Mouse (Mus musculus) spleen, postnatal 10 days (tissue): ENCODE measurements around the gene Xrcc5.

Source experiments
- DNase-seq, 2 experiments: peaks; one replicate each; pipeline ENCODE4 v3.0.0; 2021 to 2022; ENCODE audit warnings: low spot score in 2 of 2

Gene Xrcc5

DNA sequence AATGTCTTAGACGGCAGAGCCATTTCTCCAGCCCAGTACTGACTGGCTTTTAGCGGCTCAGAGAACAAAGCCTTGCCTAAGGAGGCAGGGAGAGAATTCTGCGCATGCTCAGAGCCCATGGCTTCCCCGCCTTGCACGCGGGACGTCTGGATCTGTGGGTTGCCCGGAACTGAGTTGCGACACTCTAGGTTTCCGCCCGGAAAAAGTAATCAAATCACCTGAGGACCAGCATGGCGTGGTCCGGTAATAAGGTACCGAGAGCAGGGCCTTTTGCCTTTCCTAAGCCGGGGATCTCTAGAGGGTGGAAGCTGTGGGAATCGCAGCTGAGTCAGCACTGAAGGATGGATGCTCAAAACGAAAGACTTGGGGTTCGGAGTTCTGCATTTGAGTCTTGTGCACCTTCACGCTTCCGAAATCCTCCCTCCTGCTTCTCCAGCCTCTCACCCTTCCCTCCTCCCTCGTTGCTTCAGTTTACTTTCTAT, at the start of gene Xrcc5:
Xrcc5 (plus strand) TSS at position 105 of the 482 bp plus-strand sequence.
- DNase-seq, result peak; percentile 77 to 89

DNA sequence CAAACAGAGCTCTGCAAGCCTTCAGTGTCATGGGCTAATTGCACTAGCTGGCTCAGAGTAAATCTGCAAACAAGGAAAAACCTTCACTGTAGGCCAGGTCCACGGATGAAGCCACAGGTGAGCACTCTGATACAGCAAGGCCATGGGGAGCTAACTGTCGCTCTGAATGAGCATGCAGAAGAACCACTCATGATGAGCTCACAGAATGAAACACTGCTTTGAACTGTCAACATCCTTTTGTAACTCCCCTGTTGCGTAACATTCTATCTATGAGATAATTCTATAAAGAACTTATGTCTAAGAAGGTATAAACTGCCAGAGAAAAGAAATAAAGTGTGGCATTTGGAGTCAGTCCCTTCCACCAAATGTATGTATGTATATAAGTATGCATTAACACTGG, 44.1 kb upstream of the Xrcc5 start:
- no peak for DNase-seq

DNA sequence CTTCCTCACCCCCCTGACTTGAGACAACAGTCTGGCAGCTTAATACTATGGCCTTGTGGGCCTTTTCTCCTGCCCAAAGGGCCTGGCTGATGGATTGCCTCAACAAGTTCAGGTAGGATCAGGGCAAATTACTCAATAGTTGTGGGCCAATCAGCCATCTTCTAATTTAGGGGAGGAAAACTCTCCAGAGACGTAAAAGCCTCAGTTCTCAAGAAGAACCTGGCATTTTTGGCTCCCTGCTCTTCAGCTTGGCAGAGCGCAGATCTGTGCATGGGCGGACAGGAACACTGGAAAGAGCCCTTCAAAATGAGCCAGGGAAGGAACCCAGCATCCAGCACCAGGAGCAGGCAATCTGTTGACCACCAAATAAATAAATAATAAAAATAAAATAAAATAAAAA, 29.1 kb upstream of the Xrcc5 start:
- DNase-seq, result no peak

DNA sequence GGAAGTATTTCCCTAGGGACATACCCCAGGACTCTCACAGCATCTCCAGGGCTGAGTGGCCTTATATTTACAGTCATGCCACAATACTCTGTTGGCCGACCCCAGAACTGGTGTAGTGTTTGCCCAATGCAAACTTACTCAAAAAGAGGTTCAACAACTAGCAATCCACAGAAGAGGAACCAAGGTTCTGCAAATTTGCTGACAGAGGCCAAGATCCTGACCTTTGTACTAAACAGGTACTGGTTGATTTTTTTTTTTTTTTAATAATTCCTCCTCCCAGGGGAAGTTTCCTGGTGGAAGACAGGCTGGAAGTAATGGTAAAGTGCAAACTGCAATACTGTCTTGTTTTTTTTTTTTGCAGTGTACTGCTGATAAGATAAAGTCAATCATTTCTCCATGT, 24.6 kb upstream of the Xrcc5 start:
- DNase-seq, result no peak

DNA sequence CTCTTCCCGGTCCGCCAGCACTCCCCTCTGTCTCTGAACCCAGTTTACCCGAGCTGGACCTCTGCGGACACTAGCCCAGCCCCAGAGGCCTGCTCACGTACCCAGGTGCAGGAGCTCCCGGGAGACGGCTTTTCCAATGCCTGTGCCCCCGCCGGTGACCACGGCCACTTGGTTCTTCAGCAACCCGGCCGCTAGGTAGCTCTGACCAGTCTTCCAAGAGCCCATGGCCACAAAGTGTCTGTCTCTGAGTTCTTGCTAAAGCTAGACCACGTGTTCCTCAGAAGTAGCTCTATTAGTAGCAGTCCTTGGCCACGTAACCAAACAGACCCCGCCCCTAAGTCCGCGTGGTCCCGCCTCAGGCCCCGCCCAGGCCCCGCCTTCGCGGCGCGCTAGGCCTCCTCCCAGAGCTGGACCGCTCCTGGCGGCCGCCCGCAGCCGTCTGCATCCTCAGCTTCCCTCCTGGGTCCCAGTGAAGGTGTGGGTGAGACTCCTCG, 23.2 kb upstream of the Xrcc5 start, which contains the start of the genes Pecr and Tmem169:
Pecr (minus strand) TSS at position 323 of the 494 bp plus-strand sequence.
Tmem169 (plus strand) TSS at position 378 of the 494 bp plus-strand sequence.
- DNase-seq, result peak; percentile 79 to 91

DNA sequence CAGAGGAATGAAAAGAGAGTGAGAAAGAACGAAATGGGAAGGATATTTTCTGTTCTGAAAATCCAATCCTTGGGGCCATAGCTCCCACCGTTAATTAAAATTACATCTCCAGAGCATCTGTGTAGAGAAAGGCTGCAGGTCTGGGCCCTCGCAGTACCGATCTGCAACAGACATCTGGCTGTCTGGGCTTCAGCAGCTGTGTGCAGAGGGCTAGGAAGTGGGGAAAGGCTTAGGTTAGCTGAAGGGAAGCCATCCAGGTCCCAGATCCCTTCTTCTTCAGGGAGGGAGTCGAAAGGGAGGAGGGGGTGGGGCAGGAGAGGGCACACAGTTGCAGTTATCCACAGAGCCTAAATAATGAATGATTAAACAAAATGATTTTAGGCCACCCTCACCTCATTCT, 22.7 kb upstream of the Xrcc5 start:
- DNase-seq, result no peak

DNA sequence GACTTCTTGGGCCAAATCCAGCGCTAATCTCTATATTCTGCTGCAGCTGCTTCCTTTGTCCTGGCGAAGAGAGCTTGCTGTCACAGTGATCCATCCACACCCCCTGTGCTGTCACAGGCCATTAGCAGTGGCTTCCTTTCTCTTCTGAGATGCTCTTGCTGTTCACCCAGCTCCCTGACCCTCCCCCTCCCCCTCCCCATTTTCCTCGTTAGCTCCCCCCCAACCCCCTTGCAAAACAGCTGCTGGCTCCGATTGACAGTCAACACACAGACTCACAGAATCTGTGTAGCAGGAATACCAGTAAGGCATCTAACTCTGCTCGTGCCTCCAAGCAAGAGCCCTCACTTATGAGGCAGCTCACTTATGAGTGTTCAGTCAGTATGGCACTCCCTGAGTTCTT, 20.3 kb upstream of the Xrcc5 start:
- DNase-seq, result no peak

DNA sequence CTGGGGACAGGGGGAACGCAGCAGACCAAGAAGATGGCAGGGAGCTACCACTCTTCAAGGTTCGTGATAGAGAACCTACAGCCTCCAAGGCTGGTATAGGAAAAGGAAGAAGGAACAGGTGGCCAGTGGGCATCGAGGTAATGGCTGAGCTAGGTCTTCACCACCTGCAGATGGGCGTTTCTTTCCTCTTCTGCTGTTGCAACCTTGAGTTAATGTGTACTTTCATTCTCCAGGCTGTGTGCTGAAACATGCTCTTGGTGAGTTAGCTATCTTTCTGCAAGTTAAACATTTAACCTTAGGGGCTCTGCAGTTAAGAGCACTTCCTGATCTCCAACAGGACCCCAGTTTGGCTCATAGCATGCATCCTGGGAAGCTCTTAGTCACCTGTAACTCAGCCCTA, 19.3 kb upstream of the Xrcc5 start:
- no peak for DNase-seq

DNA sequence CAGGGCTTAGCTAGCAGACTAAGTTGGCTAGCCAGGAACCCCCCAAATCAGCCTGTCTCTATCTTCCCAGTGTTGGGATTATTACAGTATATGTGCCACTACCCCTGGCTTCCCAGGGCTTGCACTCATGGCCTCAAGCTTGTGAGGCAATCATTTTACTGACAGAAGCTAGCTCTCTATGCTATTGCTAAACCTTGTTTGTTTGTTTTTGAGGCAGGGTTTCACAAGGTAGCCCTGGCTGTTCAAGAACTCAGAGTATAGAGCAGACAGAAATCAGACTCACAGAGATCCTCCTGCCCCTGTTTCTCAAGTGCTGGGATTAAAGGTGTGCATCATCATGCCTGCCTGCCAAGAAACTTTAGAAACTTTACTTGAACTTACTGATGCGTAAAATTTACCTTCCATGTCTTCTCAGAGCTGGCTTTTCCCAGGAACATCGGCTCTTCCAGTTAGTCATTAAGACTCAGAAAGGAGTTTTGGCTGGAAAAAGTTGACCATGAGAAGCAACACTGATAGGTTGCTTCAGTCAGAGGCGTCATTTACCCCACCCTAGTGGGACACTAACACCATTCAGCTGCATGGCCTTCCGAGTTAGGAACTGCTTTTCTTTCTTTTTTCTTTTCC, 18.6 kb upstream of the Xrcc5 start:
- DNase-seq, result no peak

DNA sequence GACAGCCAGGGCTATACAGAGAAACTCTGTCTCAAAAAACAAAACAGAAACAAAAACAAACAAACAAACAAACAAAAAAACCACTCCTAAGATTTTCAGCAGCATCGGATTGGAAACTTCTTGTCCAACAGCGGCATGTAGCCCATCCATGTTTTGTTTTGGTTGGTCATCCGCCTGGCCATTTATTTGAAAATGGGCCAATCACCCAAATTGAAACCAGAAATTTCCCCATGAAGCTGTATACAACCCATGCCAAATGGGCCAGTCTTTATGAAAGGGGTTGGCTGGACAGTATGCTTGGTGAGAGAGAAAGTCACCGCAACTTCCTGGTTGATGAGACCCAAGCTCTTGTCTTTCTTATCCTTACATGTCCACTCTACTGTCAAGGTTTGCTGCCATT, 16.3 kb upstream of the Xrcc5 start:
- DNase-seq, result no peak

DNA sequence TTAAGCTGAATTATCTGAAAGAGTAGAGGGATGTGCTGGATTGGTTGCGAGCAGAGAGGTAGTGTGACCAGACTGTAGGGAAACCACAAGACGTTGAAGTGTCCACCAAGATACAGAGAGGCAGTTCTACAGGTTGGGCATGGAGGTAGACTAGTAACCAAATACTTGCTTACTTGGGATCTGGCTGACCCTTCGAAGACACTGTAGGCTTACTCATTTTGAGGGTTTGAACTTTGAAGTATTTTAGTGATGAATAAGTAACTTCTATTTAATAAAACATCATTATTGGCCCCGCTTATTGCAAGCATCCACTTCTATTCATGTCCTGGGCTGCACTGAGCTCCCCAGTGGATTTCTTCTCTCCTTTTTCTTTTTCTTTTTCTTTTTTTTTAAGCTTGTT, 15.8 kb upstream of the Xrcc5 start:
- DNase-seq, result no peak

DNA sequence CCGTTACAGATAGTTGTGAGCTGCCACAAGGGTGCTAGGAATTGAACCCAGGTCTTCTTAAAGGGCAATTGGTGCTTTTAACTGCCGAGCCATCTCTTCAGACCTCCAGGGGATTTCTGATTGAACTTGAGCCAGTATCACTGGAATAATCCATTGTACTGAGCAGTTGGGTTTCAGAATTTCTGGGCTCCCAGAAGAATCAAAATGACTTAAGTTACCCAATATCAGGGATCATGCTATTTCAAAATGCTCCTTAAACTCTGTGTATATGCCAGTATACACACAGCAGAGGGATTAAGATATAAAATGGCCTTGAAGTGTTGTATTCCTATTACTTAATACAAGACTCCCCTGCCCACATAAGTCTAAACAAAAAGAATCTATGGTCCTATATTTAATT, 15.3 kb upstream of the Xrcc5 start:
- DNase-seq, result no peak

DNA sequence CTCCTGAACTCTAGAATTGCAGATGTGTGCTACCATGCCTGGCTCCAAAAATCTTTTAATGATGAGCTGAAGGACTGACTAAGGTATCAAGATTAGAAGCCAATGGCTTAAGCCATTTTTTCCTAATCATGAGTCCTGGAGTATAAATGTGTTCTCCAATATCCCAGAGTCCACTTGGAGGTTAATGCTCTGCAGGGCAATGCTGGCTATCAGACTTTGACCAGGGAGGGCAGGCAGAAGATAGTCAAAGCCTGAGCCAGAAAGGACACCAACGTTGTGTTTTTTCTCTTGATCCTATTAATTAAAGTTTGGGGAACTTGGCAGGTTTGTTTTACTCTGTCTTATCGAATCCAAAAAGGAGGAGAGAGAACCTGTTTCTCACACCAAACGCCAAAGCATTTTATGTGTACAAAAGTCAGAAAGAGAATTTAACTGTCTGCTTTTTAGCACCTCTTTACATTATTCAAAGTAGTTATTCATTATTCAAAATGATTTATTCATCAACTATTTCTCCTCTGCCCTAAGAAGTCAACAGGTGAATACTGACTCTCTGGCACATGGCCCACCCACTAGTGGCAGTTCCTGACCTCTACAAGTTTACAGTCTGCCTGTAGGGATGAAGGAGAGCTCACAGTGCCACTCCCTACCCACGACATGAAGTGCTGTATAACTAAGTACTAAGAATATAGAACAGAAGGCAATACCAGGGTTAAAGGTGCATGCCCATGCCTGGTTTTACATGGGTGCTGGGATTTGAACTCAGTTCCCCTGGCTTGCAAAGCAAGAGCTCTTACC, 13.2 kb upstream of the Xrcc5 start:
- DNase-seq, result no peak

DNA sequence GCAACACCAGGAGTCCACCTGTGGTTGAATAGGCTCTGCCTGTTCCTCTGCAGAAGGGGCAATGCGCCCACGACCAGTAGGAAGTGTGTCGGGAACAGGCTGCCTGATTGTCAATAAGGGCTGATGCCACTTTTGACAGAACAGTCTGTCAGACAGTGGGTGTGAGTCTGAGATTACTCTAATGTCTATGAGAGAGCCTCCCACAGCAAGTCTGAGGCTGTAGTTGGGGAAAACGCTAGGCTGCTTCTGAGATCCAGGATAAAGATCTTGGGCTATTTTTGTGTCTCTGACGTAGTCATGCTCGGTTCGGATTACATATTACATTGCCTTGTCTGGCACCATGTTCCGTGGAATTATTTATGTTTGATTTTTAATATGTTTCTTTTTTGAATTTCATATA, 11.5 kb upstream of the Xrcc5 start:
- no peak for DNase-seq

DNA sequence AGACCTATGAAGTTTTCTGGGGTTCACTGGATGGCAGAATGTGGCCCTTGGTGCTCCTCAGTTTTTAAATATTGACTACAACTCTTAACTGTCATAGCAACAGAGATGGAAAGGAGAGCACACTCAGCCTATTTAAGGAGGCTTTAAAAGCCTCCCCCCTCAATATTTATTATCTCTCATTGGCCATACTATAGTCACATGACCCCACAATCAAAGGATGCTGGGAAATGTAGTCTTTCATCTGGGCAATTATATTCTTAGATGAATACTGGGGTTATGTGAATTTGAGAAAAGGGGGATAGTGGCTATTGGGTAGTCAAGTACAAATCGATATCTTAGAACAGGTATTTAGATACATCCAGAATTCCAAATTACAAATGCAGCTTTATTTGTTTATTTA, 5.4 kb upstream of the Xrcc5 start:
- DNase-seq, result no peak

DNA sequence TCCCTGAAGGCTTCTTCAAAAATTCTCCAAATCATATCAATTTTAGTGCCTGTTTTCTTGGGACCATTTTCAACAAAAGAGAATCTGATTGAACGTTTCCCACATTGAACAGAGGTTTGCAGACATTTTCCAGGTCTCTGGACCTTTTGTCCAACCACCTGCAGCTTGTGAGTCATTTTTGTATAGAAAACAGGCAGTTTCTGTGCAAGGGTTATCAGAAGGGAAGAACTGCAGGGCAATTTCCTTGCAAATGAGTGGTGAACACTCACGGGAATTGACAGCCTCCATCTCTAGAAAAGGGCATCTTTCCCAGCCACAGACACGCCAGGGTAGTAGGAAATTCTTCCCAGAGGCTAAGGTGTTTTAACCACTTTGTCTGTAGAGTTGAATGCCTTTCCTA, 980 bp upstream of the Xrcc5 start:
- no peak for DNase-seq

DNA sequence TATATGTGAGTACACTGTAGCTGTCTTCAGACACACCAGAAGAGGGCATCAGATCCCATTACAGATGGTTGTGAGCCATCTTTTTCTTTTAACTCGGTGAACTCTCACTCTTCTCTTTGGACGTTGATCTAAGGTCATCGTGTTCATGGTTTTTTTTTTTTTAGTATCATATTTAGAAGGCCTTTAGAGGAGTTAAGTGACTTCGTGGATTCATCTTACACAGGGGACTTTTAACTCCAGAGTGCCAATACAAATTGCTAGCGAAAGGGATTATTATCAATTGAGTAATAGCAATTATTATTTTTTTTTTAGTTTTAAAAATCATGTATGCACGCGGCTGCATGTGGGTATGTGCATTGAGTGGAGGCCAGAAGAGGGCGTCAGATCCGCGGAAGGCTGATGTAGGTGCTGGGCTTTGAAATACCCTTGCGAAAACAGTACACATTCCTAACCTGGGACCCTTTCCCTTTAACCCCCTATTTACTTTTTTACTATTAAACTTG, 491 bp upstream of the Xrcc5 start:
- peak in 1 of 2 experiments; percentile 69 for DNase-seq

DNA sequence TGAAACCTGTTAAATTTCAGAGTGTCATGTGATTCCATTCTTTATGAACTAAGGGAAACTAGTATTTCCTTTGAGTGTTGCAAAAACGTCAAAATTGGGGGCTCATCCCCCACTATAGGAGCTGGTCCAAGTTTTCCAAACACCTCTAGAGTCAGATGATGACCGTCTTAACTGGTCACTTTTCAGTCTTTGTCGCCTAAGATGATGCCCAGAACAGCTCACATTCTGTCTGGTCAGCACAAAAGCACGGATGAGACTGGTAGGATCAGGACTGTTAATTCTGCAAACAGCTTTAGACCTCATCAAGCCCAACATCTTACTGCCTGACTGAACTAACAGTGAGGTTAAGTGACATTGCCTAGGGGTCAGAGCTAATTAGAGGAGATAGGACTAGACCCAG, 1.7 kb downstream of the Xrcc5 start:
- no peak for DNase-seq

DNA sequence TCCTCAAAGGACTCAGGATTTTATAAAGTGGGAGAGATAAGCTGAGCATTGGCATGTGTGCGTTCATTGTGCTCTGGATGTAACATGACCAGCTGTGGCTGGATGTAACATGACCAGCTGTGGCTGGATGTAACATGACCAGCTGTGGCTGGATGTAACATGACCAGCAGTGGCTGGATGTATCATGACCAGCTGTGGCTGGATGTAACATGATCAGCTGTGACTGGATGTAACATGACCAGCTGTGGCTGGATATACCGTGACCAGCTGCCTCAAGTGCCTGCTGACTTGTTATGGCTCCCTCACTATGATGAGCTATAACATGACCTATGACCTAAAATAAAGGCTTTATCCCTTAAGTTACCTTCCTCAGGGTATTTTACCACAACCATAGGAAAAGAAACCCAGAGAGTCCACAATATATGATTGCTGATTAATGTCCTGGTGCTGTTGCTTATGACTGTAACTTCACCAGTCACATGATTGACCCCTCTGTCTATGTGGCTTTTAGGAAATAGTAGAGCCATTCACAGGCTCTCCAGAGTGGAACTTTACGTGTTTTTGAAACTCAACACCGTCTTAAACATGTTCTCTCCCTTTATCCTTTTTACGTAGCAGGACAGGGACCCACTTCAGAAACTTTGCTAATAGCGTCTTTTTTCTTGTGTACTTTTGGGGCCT, 2.7 kb downstream of the Xrcc5 start:
- no peak for DNase-seq

DNA sequence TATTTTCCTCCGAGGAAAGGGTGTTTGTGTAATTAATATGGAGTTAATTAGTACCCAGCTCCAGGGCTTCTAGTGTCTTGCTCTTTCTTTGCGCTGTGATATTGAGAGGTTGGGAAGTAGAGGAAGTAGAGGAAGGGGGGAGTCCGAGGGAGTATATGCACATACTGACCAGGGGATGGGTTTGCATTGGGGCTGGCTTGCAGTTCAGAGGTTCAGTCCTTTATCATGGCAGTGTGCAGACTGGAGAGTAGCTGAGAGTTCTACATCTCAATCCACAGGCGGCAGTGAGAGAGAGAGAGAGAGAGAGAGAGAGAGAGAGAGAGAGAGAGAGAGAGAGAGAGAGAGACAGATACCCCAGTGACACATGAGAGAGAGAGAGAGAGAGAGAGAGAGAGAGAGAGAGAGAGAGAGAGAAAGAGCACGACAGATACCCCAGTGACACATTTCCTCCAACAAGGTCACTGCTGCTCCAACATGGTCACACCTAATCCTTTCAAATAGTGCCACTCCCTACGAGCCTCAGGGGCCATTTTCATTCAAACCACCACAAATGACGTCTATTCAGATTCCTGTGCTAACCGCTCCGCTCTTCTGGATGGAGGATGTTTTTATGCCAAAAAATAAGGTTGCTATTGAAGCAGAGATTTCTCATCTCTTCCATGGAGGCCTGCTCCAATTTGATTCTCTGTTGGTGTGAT, 5.6 kb downstream of the Xrcc5 start:
- DNase-seq, result no peak

DNA sequence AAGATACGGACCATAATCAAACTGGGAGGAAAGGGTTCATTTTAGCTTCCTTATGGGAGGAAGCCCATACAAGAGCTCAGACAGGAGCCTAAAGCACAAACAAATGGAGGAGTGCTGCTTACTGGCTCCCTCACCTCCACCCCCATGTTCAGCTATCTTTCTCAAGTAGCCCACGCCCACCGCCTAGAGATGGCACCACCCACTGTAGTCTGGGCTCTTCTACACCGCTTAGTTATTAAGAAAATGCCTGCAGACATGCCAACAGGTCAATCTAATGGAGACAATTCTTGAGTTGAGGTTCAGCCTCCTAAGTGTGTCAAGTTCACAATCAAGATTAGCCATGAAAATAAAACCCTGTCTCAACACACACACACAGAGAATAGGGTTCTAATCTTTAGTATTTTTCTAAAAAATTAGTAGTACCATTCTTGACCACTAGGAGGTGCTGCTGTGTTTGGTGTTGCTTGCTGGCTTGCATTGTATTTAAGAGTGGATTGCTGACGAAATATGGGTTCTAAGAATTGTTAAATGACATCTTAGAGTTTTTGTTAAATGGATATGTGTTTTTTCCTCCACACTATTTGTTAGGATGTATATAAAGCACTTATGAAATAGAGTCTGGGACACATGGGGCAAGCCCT, 6.3 kb downstream of the Xrcc5 start:
- no peak for DNase-seq
